Mouse (Mus musculus): ENCODE data around the gene Slc9a6. TPM values are rescaled to one million over a fixed set of nuclear protein-coding genes. Genes with fewer than 3 reads are reported as not detected.
A peak's percentile ranks its signal among the peaks of the same experiment; 100 is the strongest.

The Slc9a6 gene
- polyA plus RNA-seq, 1 experiment from 2014 or later, result 16.6 TPM

- Histone ChIP-seq H3K27ac (ENCODE audit: low read length) (peak overlapping the region; percentile 41; the same call in 1 of the 2 replicates), H3K27me3 (ENCODE audit: control insufficient read depth, insufficient read depth, low read length) (no peaks in the 10 kb centered on the region), H3K9ac (ENCODE audit: low read length) (peak overlapping the region; percentile 79), H3K4me3 (replicated peaks; ENCODE audit: low read length) (peak overlapping the region; percentile 61), H3K36me3 (ENCODE audit: control insufficient read depth, insufficient read depth, low read length) (no peaks in the 10 kb centered on the region), H3K4me2 (ENCODE audit: low read depth, low read length) (peak overlapping the region; percentile 48), H3K9me3 (replicated peaks; ENCODE audit: control insufficient read depth, low read length) (no peaks in the 10 kb centered on the region), H3K4me1 (ENCODE audit: control insufficient read depth, insufficient read depth, low read length) (no peaks in the 10 kb centered on the region)
- WGBS, result 19% methylated on average over 13 of the region's 13 CpGs
- ATAC-seq (ENCODE audit: insufficient read depth, low FRiP score), result no peak
These were observed 749 bp downstream of the Slc9a6 start for GRCm38 (mm10) chrX:56610318-56610694.

GRCm38 (mm10) chrX:56615236-56615635 lies 5.7 kb downstream of the Slc9a6 start:
- no peak for ATAC-seq (ENCODE audit: insufficient read depth, low FRiP score)
- H3K4me3 ChIP-seq (replicated peaks; ENCODE audit: low read length), result no peak overlapping the region
- H3K4me1 ChIP-seq (ENCODE audit: control insufficient read depth, insufficient read depth, low read length), result no peaks in the 10 kb centered on the region
- H3K27me3 ChIP-seq (ENCODE audit: control insufficient read depth, insufficient read depth, low read length), result no peaks in the 10 kb centered on the region
- H3K4me2 ChIP-seq (ENCODE audit: low read depth, low read length), result no peak overlapping the region
- 97% methylated on average over 2 of the region's 2 CpGs for WGBS
- no peaks in the 10 kb centered on the region for H3K9me3 ChIP-seq (replicated peaks; ENCODE audit: control insufficient read depth, low read length)
- H3K36me3 ChIP-seq (ENCODE audit: control insufficient read depth, insufficient read depth, low read length), result no peaks in the 10 kb centered on the region
- no peak overlapping the region for H3K9ac ChIP-seq (ENCODE audit: low read length)
- no peak overlapping the region for H3K27ac ChIP-seq (ENCODE audit: low read length)

- no peak for ATAC-seq (ENCODE audit: insufficient read depth, low FRiP score)
- no peaks in the 10 kb centered on the region for H3K4me1 ChIP-seq (ENCODE audit: control insufficient read depth, insufficient read depth, low read length)
- H3K9ac ChIP-seq (ENCODE audit: low read length), result no peak overlapping the region
- no peak overlapping the region for H3K4me2 ChIP-seq (ENCODE audit: low read depth, low read length)
- no peak overlapping the region for H3K4me3 ChIP-seq (replicated peaks; ENCODE audit: low read length)
- H3K27ac ChIP-seq (ENCODE audit: low read length), result no peak overlapping the region
- H3K9me3 ChIP-seq (replicated peaks; ENCODE audit: control insufficient read depth, low read length), result no peaks in the 10 kb centered on the region
- 71% methylated on average over 5 of the region's 5 CpGs for WGBS
- H3K36me3 ChIP-seq (ENCODE audit: control insufficient read depth, insufficient read depth, low read length), result no peaks in the 10 kb centered on the region
- no peaks in the 10 kb centered on the region for H3K27me3 ChIP-seq (ENCODE audit: control insufficient read depth, insufficient read depth, low read length)
These were observed 26.6 kb downstream of the Slc9a6 start for GRCm38 (mm10) chrX:56636185-56636584.

- H3K4me2 ChIP-seq (ENCODE audit: low read depth, low read length), result no peak overlapping the region
- no peak overlapping the region for H3K4me3 ChIP-seq (replicated peaks; ENCODE audit: low read length)
- no peaks in the 10 kb centered on the region for H3K36me3 ChIP-seq (ENCODE audit: control insufficient read depth, insufficient read depth, low read length)
- H3K4me1 ChIP-seq (ENCODE audit: control insufficient read depth, insufficient read depth, low read length), result no peaks in the 10 kb centered on the region
- no peak overlapping the region for H3K9ac ChIP-seq (ENCODE audit: low read length)
- no peak for ATAC-seq (ENCODE audit: insufficient read depth, low FRiP score)
- no peaks in the 10 kb centered on the region for H3K9me3 ChIP-seq (replicated peaks; ENCODE audit: control insufficient read depth, low read length)
- no peaks in the 10 kb centered on the region for H3K27me3 ChIP-seq (ENCODE audit: control insufficient read depth, insufficient read depth, low read length)
- no peak overlapping the region for H3K27ac ChIP-seq (ENCODE audit: low read length)
- WGBS, result 20% methylated on average over 1 of the region's 1 CpGs
These were observed 30.5 kb downstream of the Slc9a6 start for GRCm38 (mm10) chrX:56640066-56640465.

GRCm38 (mm10) chrX:56649549-56650354 lies 40.2 kb downstream of the Slc9a6 start:
- Histone ChIP-seq H3K36me3 (ENCODE audit: control insufficient read depth, insufficient read depth, low read length) (no peaks in the 10 kb centered on the region), H3K4me2 (ENCODE audit: low read depth, low read length) (no peak overlapping the region), H3K4me3 (replicated peaks; ENCODE audit: low read length) (no peak overlapping the region), H3K9me3 (replicated peaks; ENCODE audit: control insufficient read depth, low read length) (no peaks in the 10 kb centered on the region), H3K4me1 (ENCODE audit: control insufficient read depth, insufficient read depth, low read length) (no peaks in the 10 kb centered on the region), H3K9ac (ENCODE audit: low read length) (no peak overlapping the region), H3K27me3 (ENCODE audit: control insufficient read depth, insufficient read depth, low read length) (no peaks in the 10 kb centered on the region), H3K27ac (ENCODE audit: low read length) (no peak overlapping the region)
- ATAC-seq (ENCODE audit: insufficient read depth, low FRiP score), result no peak
- 59% methylated on average over 7 of the region's 7 CpGs for WGBS

- Histone ChIP-seq H3K27ac (ENCODE audit: low read length) (no peak overlapping the region), H3K27me3 (ENCODE audit: control insufficient read depth, insufficient read depth, low read length) (no peaks in the 10 kb centered on the region), H3K36me3 (ENCODE audit: control insufficient read depth, insufficient read depth, low read length) (no peaks in the 10 kb centered on the region), H3K4me2 (ENCODE audit: low read depth, low read length) (no peak overlapping the region), H3K9me3 (replicated peaks; ENCODE audit: control insufficient read depth, low read length) (no peaks in the 10 kb centered on the region), H3K4me3 (replicated peaks; ENCODE audit: low read length) (no peak overlapping the region), H3K9ac (ENCODE audit: low read length) (no peak overlapping the region), H3K4me1 (ENCODE audit: control insufficient read depth, insufficient read depth, low read length) (no peaks in the 10 kb centered on the region)
- no peak for ATAC-seq (ENCODE audit: insufficient read depth, low FRiP score)
- 84% methylated on average over 2 of the region's 2 CpGs for WGBS
These were observed 40.7 kb downstream of the Slc9a6 start for GRCm38 (mm10) chrX:56650355-56650652.

- WGBS, result 65% methylated on average over 6 of the region's 6 CpGs
- Histone ChIP-seq H3K27me3 (ENCODE audit: control insufficient read depth, insufficient read depth, low read length) (no peaks in the 10 kb centered on the region), H3K9ac (ENCODE audit: low read length) (no peak overlapping the region), H3K9me3 (replicated peaks; ENCODE audit: control insufficient read depth, low read length) (no peaks in the 10 kb centered on the region), H3K4me3 (replicated peaks; ENCODE audit: low read length) (no peak overlapping the region), H3K36me3 (ENCODE audit: control insufficient read depth, insufficient read depth, low read length) (no peaks in the 10 kb centered on the region), H3K4me1 (ENCODE audit: control insufficient read depth, insufficient read depth, low read length) (no peaks in the 10 kb centered on the region), H3K4me2 (ENCODE audit: low read depth, low read length) (no peak overlapping the region), H3K27ac (ENCODE audit: low read length) (no peak overlapping the region)
- ATAC-seq (ENCODE audit: insufficient read depth, low FRiP score), result no peak
These were observed 41.3 kb downstream of the Slc9a6 start for GRCm38 (mm10) chrX:56650885-56651284.

GRCm38 (mm10) chrX:56651738-56652137 lies 42.2 kb downstream of the Slc9a6 start:
- WGBS, result 56% methylated on average over 7 of the region's 7 CpGs

GRCm38 (mm10) chrX:56655686-56656085 lies 46.1 kb downstream of the Slc9a6 start:
- Histone ChIP-seq H3K4me2 (ENCODE audit: low read depth, low read length) (no peak overlapping the region), H3K27me3 (ENCODE audit: control insufficient read depth, insufficient read depth, low read length) (no peaks in the 10 kb centered on the region), H3K27ac (ENCODE audit: low read length) (no peak overlapping the region), H3K9me3 (replicated peaks; ENCODE audit: control insufficient read depth, low read length) (no peaks in the 10 kb centered on the region), H3K9ac (ENCODE audit: low read length) (no peak overlapping the region), H3K4me1 (ENCODE audit: control insufficient read depth, insufficient read depth, low read length) (no peaks in the 10 kb centered on the region), H3K4me3 (replicated peaks; ENCODE audit: low read length) (no peak overlapping the region), H3K36me3 (ENCODE audit: control insufficient read depth, insufficient read depth, low read length) (no peaks in the 10 kb centered on the region)
- WGBS, result 57% methylated on average over 2 of the region's 2 CpGs
- no peak for ATAC-seq (ENCODE audit: insufficient read depth, low FRiP score)

More at GRCm38 (mm10) chrX:56651738-56652137, 42.2 kb downstream of the Slc9a6 start:
- no peaks in the 10 kb centered on the region for H3K4me1 ChIP-seq (ENCODE audit: control insufficient read depth, insufficient read depth, low read length)
- H3K27ac ChIP-seq (ENCODE audit: low read length), result peak overlapping the region; percentile 42; the same call in 1 of the 2 replicates
- no peak overlapping the region for H3K9ac ChIP-seq (ENCODE audit: low read length)
- peak; percentile 77; the same call in 1 of the 2 replicates for ATAC-seq (ENCODE audit: insufficient read depth, low FRiP score)
- H3K4me2 ChIP-seq (ENCODE audit: low read depth, low read length), result no peak overlapping the region
- H3K9me3 ChIP-seq (replicated peaks; ENCODE audit: control insufficient read depth, low read length), result no peaks in the 10 kb centered on the region
- no peaks in the 10 kb centered on the region for H3K36me3 ChIP-seq (ENCODE audit: control insufficient read depth, insufficient read depth, low read length)
- H3K4me3 ChIP-seq (replicated peaks; ENCODE audit: low read length), result no peak overlapping the region
- no peaks in the 10 kb centered on the region for H3K27me3 ChIP-seq (ENCODE audit: control insufficient read depth, insufficient read depth, low read length)
